Comparison of ENCODE assay signal across 8 mouse cellular contexts in genomic region chrX:8143750-8144149, GRCm38 (mm10). TPM values are rescaled to one million over a fixed set of nuclear protein-coding genes. Genes with fewer than 3 reads are reported as not detected.
DNase-seq lines count a peak whose midpoint lies in the region; ATAC-seq and TF ChIP-seq lines count a peak whose summit lies in the region.

No protein-coding gene starts in this region.

- peak overlapping the region; percentile 78 for H3K4me2 ChIP-seq in heart, embryonic 13.5 days
- H3K4me2 ChIP-seq in forebrain, embryonic 12.5 days, result peak overlapping the region; percentile 78
- H3K4me2 ChIP-seq in limb, embryonic 13.5 days (replicated peaks), result peak overlapping the region; percentile 86

- peak overlapping the region; percentile 70 for H3K4me3 ChIP-seq in heart, embryonic 13.5 days
- H3K4me3 ChIP-seq in ES-E14 (ENCODE audit: insufficient read depth in 1 of 2, low read depth in 1 of 2, low read length in 2 of 2, poor library complexity in 1 of 2, severe bottlenecking in 1 of 2), result peak overlapping the region; percentile 75 to 93
- peak overlapping the region; percentile 62 for H3K4me3 ChIP-seq in forebrain, embryonic 12.5 days (replicated peaks)
- peak overlapping the region; percentile 62 for H3K4me3 ChIP-seq in limb, embryonic 13.5 days

- H3K4me1 ChIP-seq in heart, embryonic 13.5 days, result peaks cover 13% of the 10 kb centered on the region
- H3K4me1 ChIP-seq in ES-E14 (ENCODE audit: control insufficient read depth in 2 of 2, insufficient read depth in 2 of 2, low read length in 2 of 2, poor library complexity in 1 of 2), result peaks cover 0 to 2% of the 10 kb centered on the region in 2 experiments; a peak in 1 of 4 replicates
- peaks cover 13% of the 10 kb centered on the region for H3K4me1 ChIP-seq in forebrain, embryonic 12.5 days
- peaks cover 13% of the 10 kb centered on the region for H3K4me1 ChIP-seq in limb, embryonic 13.5 days

- H3K9ac ChIP-seq in heart, embryonic 13.5 days, result peak overlapping the region; percentile 93
- H3K9ac ChIP-seq in ES-E14 (ENCODE audit: insufficient read depth, low read depth, low read length, poor library complexity, severe bottlenecking), result peak overlapping the region; percentile 100
- peak overlapping the region; percentile 83 for H3K9ac ChIP-seq in forebrain, embryonic 12.5 days
- H3K9ac ChIP-seq in limb, embryonic 13.5 days, result peak overlapping the region; percentile 84

- no peak for DNase-seq in heart, adult 18-20 months
- no peak for DNase-seq in ES-E14 (ENCODE audit: low read depth, low spot score)
- DNase-seq in testis, postnatal 10 days (ENCODE audit: low spot score), result peak; percentile 57
- no peak for DNase-seq in layer of hippocampus, postnatal 14 days (ENCODE audit: low spot score in 2 of 2)

- 75% methylated on average over 7 of the region's 7 CpGs for WGBS in heart, embryonic 13.5 days
- whole genome bisulfite sequencing in forebrain, embryonic 12.5 days, result 73% methylated on average over 7 of the region's 7 CpGs
- 76% methylated on average over 7 of the region's 7 CpGs for WGBS in limb, embryonic 13.5 days

- no peak overlapping the region for H3K27ac ChIP-seq in heart, embryonic 13.5 days (replicated peaks)
- H3K27ac ChIP-seq in ES-E14 (ENCODE audit: insufficient read depth, low read depth, low read length, poor library complexity, severe bottlenecking), result peak overlapping the region; percentile 99; the same call in 1 of the 2 replicates
- H3K27ac ChIP-seq in forebrain, embryonic 12.5 days, result no peak overlapping the region
- no peak overlapping the region for H3K27ac ChIP-seq in limb, embryonic 13.5 days

- peaks cover 53% of the 10 kb centered on the region for H3K36me3 ChIP-seq in heart, embryonic 13.5 days
- peaks cover 36% of the 10 kb centered on the region for H3K36me3 ChIP-seq in ES-E14 (ENCODE audit: control insufficient read depth, insufficient read depth, low read length, poor library complexity, severe bottlenecking)
- peaks cover 31% of the 10 kb centered on the region for H3K36me3 ChIP-seq in forebrain, embryonic 12.5 days (replicated peaks)
- H3K36me3 ChIP-seq in limb, embryonic 13.5 days, result peaks cover 32% of the 10 kb centered on the region

- no peaks in the 10 kb centered on the region for H3K9me3 ChIP-seq in heart, embryonic 13.5 days
- no peaks in the 10 kb centered on the region for H3K9me3 ChIP-seq in ES-E14 (ENCODE audit: control insufficient read depth, insufficient read depth, low read depth, low read length)
- H3K9me3 ChIP-seq in forebrain, embryonic 12.5 days, result no peaks in the 10 kb centered on the region
- no peaks in the 10 kb centered on the region for H3K9me3 ChIP-seq in limb, embryonic 13.5 days

- in situ Hi-C loops in ES-E14 (cut with MboI; ENCODE audit: low sequenced_read_pairs in 2 of 2, unreplicated experiment in 2 of 2), result no loop called here

- no peak for ATAC-seq in heart, embryonic 13.5 days (ENCODE audit: extremely low read depth, insufficient number of reproducible peaks, low FRiP score, low TSS enrichment)
- ATAC-seq in forebrain, embryonic 12.5 days (ENCODE audit: low FRiP score), result no peak
- ATAC-seq in limb, embryonic 13.5 days (ENCODE audit: low FRiP score, low read depth), result no peak
- no peak for ATAC-seq in monocyte, adult 5-6 weeks (replicated peaks; ENCODE audit: insufficient number of reproducible peaks, low FRiP score, low TSS enrichment, poor library complexity, severe bottlenecking)

- H3K27me3 ChIP-seq in heart, embryonic 13.5 days (replicated peaks), result no peaks in the 10 kb centered on the region
- H3K27me3 ChIP-seq in forebrain, embryonic 12.5 days, result no peaks in the 10 kb centered on the region
- H3K27me3 ChIP-seq in limb, embryonic 13.5 days, result no peaks in the 10 kb centered on the region

TF ChIP-seq in ES-E14, 5 proteins besides CTCF, POLR2A, EP300 and RAD21:
- TF ChIP-seq ZC3H11A (IDR thresholded peaks at IDR 0.05; ENCODE audit: borderline replicate concordance, low read depth, low read length) (no peak), CHD2 (IDR thresholded peaks at IDR 0.05; ENCODE audit: low read depth, low read length) (no peak), HCFC1 (IDR thresholded peaks at IDR 0.05; ENCODE audit: borderline replicate concordance, insufficient read depth, low read length) (no peak), ZNF384 (IDR thresholded peaks at IDR 0.05; ENCODE audit: low read depth, low read length) (no peak), MAFK (IDR thresholded peaks at IDR 0.05; ENCODE audit: insufficient read depth, low read depth, low read length) (no peak)

RNA-seq across cellular contexts. Expression of gene Rbm3, which starts 1.9 kb away (rescaled TPM):
- polyA plus RNA-seq in heart, embryonic 13.5 days (2015; fragmentation: Nextera tagmentation; extraction: Ambion mirVana), result 323 and 335 TPM in 2 replicates
- total RNA-seq in heart, adult 18-20 months (2021), result 10 to 100 TPM; 49.9 to 88.3 TPM
- 312 and 423 TPM in 2 replicates for total RNA-seq in ES-E14 (2012; rRNA removed)
- 484 and 498 TPM in 2 replicates for polyA plus RNA-seq in forebrain, embryonic 12.5 days (2016; fragmentation: Nextera tagmentation; extraction: Ambion mirVana)
- polyA plus RNA-seq in limb, embryonic 13.5 days (2015; fragmentation: Nextera tagmentation; extraction: Ambion mirVana), result 482 and 551 TPM in 2 replicates
- 100 to 1,000 TPM; 193 to 258 TPM for total RNA-seq in layer of hippocampus, postnatal 14 days (2021)
- 767 to 1,158 TPM (median 1,044 TPM) in 3 replicates for total RNA-seq in monocyte, adult 5-6 weeks (2017)

RNA-seq across cellular contexts. Expression of gene Wdr13, which starts 11.1 kb away (rescaled TPM):
- 20.9 and 22.8 TPM in 2 replicates for polyA plus RNA-seq in heart, embryonic 13.5 days (2015; fragmentation: Nextera tagmentation; extraction: Ambion mirVana)
- total RNA-seq in heart, adult 18-20 months (2021), result 10 to 100 TPM; 34.0 to 39.1 TPM
- total RNA-seq in ES-E14 (2012; rRNA removed), result 17.1 and 25.7 TPM in 2 replicates
- 38.6 and 39.1 TPM in 2 replicates for polyA plus RNA-seq in forebrain, embryonic 12.5 days (2016; fragmentation: Nextera tagmentation; extraction: Ambion mirVana)
- 20.1 TPM in 2 replicates for polyA plus RNA-seq in limb, embryonic 13.5 days (2015; fragmentation: Nextera tagmentation; extraction: Ambion mirVana)
- total RNA-seq in layer of hippocampus, postnatal 14 days (2021), result 100 to 1,000 TPM; 214 to 218 TPM
- total RNA-seq in monocyte, adult 5-6 weeks (2017), result 22.2 to 44.8 TPM (median 28.6 TPM) in 3 replicates

RNA-seq across cellular contexts. Expression of gene Tbc1d25, which starts 32.2 kb away (rescaled TPM):
- polyA plus RNA-seq in heart, embryonic 13.5 days (2015; fragmentation: Nextera tagmentation; extraction: Ambion mirVana), result 9.0 and 10.4 TPM in 2 replicates
- 1 to 10 TPM; 4.0 to 4.3 TPM for total RNA-seq in heart, adult 18-20 months (2021)
- total RNA-seq in ES-E14 (2012; rRNA removed), result 10.5 and 13.7 TPM in 2 replicates
- 13.5 and 14.3 TPM in 2 replicates for polyA plus RNA-seq in forebrain, embryonic 12.5 days (2016; fragmentation: Nextera tagmentation; extraction: Ambion mirVana)
- polyA plus RNA-seq in limb, embryonic 13.5 days (2015; fragmentation: Nextera tagmentation; extraction: Ambion mirVana), result 14.7 and 15.0 TPM in 2 replicates
- total RNA-seq in layer of hippocampus, postnatal 14 days (2021), result 10 to 100 TPM; 12.7 to 15.8 TPM
- 3.3 to 6.7 TPM (median 5.1 TPM) in 3 replicates for total RNA-seq in monocyte, adult 5-6 weeks (2017)

RNA-seq across cellular contexts. Expression of gene Ebp, which starts 49.6 kb away (rescaled TPM):
- 26.2 and 29.2 TPM in 2 replicates for polyA plus RNA-seq in heart, embryonic 13.5 days (2015; fragmentation: Nextera tagmentation; extraction: Ambion mirVana)
- total RNA-seq in heart, adult 18-20 months (2021), result 10 to 100 TPM; 17.7 to 20.0 TPM
- total RNA-seq in ES-E14 (2012; rRNA removed), result 85.5 and 85.8 TPM in 2 replicates
- polyA plus RNA-seq in forebrain, embryonic 12.5 days (2016; fragmentation: Nextera tagmentation; extraction: Ambion mirVana), result 19.5 and 25.3 TPM in 2 replicates
- polyA plus RNA-seq in limb, embryonic 13.5 days (2015; fragmentation: Nextera tagmentation; extraction: Ambion mirVana), result 25.2 and 29.1 TPM in 2 replicates
- total RNA-seq in layer of hippocampus, postnatal 14 days (2021), result 10 to 100 TPM; 30.5 to 42.9 TPM
- 88.6 to 117 TPM (median 97.4 TPM) in 3 replicates for total RNA-seq in monocyte, adult 5-6 weeks (2017)

RNA-seq across cellular contexts. Expression of gene Was, which starts 53.5 kb away (rescaled TPM):
- polyA plus RNA-seq in heart, embryonic 13.5 days (2015; fragmentation: Nextera tagmentation; extraction: Ambion mirVana), result 0.24 and 0.33 TPM in 2 replicates
- 1 to 10 TPM; 1.5 to 3.5 TPM for total RNA-seq in heart, adult 18-20 months (2021)
- 2.0 and 3.5 TPM in 2 replicates for total RNA-seq in ES-E14 (2012; rRNA removed)
- 0.09 and 0.17 TPM in 2 replicates for polyA plus RNA-seq in forebrain, embryonic 12.5 days (2016; fragmentation: Nextera tagmentation; extraction: Ambion mirVana)
- polyA plus RNA-seq in limb, embryonic 13.5 days (2015; fragmentation: Nextera tagmentation; extraction: Ambion mirVana), result 0.15 and 0.40 TPM in 2 replicates
- total RNA-seq in layer of hippocampus, postnatal 14 days (2021), result 1 to 10 TPM; 2.0 to 2.2 TPM
- 129 to 156 TPM (median 134 TPM) in 3 replicates for total RNA-seq in monocyte, adult 5-6 weeks (2017)
